ENCODE assay signal across 8 mouse cellular contexts in genomic region chr11:78179438-78179999, GRCm38 (mm10). TPM values are rescaled to one million over a fixed set of nuclear protein-coding genes. Genes with fewer than 3 reads are reported as not detected.
DNase-seq lines count a peak whose midpoint lies in the region; ATAC-seq and TF ChIP-seq lines count a peak whose summit lies in the region.

No protein-coding gene starts in this region.

- ATAC-seq in hindbrain, embryonic 11.5 days (ENCODE audit: low FRiP score), result no peak

- H3K36me3 ChIP-seq in heart, embryonic 10.5 days, result peaks cover 31% of the 10 kb centered on the region
- peaks cover 34% of the 10 kb centered on the region for H3K36me3 ChIP-seq in ES-E14 (ENCODE audit: control insufficient read depth, insufficient read depth, low read length, poor library complexity, severe bottlenecking)
- peaks cover 9% of the 10 kb centered on the region; the same call in 1 of the 2 replicates for H3K36me3 ChIP-seq in hindbrain, embryonic 11.5 days (ENCODE audit: control insufficient read depth, insufficient read depth, low read length)
- peaks cover 37% of the 10 kb centered on the region for H3K36me3 ChIP-seq in midbrain, embryonic 10.5 days

- H3K4me1 ChIP-seq in heart, embryonic 10.5 days, result peaks cover 59% of the 10 kb centered on the region
- H3K4me1 ChIP-seq in ES-E14 (ENCODE audit: control insufficient read depth in 2 of 2, insufficient read depth in 2 of 2, low read length in 2 of 2, poor library complexity in 1 of 2), result no peaks in the 10 kb centered on the region; a peak in 1 of 4 replicates
- peaks cover 22% of the 10 kb centered on the region for H3K4me1 ChIP-seq in hindbrain, embryonic 11.5 days (replicated peaks; ENCODE audit: control insufficient read depth, insufficient read depth, low read length)
- peaks cover 73% of the 10 kb centered on the region for H3K4me1 ChIP-seq in midbrain, embryonic 10.5 days

- peak overlapping the region; percentile 76 for H3K4me3 ChIP-seq in heart, embryonic 10.5 days
- H3K4me3 ChIP-seq in ES-E14 (ENCODE audit: insufficient read depth in 1 of 2, low read depth in 1 of 2, low read length in 2 of 2, poor library complexity in 1 of 2, severe bottlenecking in 1 of 2), result peak overlapping the region; percentile 88 to 90
- H3K4me3 ChIP-seq in hindbrain, embryonic 11.5 days (ENCODE audit: low read depth, low read length), result peak overlapping the region; percentile 53; the same call in 1 of the 2 replicates
- peak overlapping the region; percentile 73 for H3K4me3 ChIP-seq in midbrain, embryonic 10.5 days

- 25% methylated on average over 8 of the region's 8 CpGs for WGBS in heart, embryonic 10.5 days
- 33% methylated on average over 8 of the region's 8 CpGs for WGBS in hindbrain, embryonic 11.5 days
- 34% methylated on average over 8 of the region's 8 CpGs for whole genome bisulfite sequencing in midbrain, embryonic 10.5 days

- peak overlapping the region; percentile 91 for H3K4me2 ChIP-seq in hindbrain, embryonic 11.5 days (replicated peaks; ENCODE audit: low read depth, low read length)

- in situ Hi-C loops in ES-E14 (cut with MboI; ENCODE audit: low sequenced_read_pairs in 2 of 2, unreplicated experiment in 2 of 2), result no loop called here

- peak overlapping the region; percentile 99 for H3K9ac ChIP-seq in ES-E14 (ENCODE audit: insufficient read depth, low read depth, low read length, poor library complexity, severe bottlenecking)
- peak overlapping the region; percentile 68; the same call in 1 of the 2 replicates for H3K9ac ChIP-seq in hindbrain, embryonic 11.5 days (ENCODE audit: low read depth, low read length)

- H3K9me3 ChIP-seq in heart, embryonic 10.5 days, result no peaks in the 10 kb centered on the region
- no peaks in the 10 kb centered on the region for H3K9me3 ChIP-seq in ES-E14 (ENCODE audit: control insufficient read depth, insufficient read depth, low read depth, low read length)
- no peaks in the 10 kb centered on the region for H3K9me3 ChIP-seq in hindbrain, embryonic 11.5 days (ENCODE audit: control insufficient read depth, low read length)
- H3K9me3 ChIP-seq in midbrain, embryonic 10.5 days (replicated peaks), result no peaks in the 10 kb centered on the region

- H3K27me3 ChIP-seq in heart, embryonic 10.5 days (ENCODE audit: insufficient read depth, poor library complexity, severe bottlenecking), result no peaks in the 10 kb centered on the region
- H3K27me3 ChIP-seq in hindbrain, embryonic 11.5 days (ENCODE audit: control insufficient read depth, insufficient read depth, low read length), result no peaks in the 10 kb centered on the region
- H3K27me3 ChIP-seq in midbrain, embryonic 10.5 days (ENCODE audit: low read depth, poor library complexity, severe bottlenecking), result no peaks in the 10 kb centered on the region

- DNase-seq in heart, embryonic 10.5 days (ENCODE audit: low spot score), result no peak
- no peak for DNase-seq in heart, adult 11 months
- DNase-seq in ES-E14 (ENCODE audit: low read depth, low spot score), result no peak
- DNase-seq in hindbrain, embryonic 11.5 days (ENCODE audit: low spot score), result no peak
- no peak for DNase-seq in midbrain, embryonic 10.5 days (ENCODE audit: low spot score)
- no peak for DNase-seq in spleen, adult 18-20 months
- no peak for DNase-seq in layer of hippocampus, postnatal 14 days (ENCODE audit: low spot score in 2 of 2)
- no peak for DNase-seq in ovary, postnatal 14 days (ENCODE audit: low spot score)

- H3K27ac ChIP-seq in heart, embryonic 10.5 days, result peak overlapping the region; percentile 94
- peak overlapping the region; percentile 8; the same call in 1 of the 2 replicates for H3K27ac ChIP-seq in ES-E14 (ENCODE audit: insufficient read depth, low read depth, low read length, poor library complexity, severe bottlenecking)
- 0 out of 2 replicates have a peak overlapping the region, but pooled peaks have one; percentile 91 for H3K27ac ChIP-seq in hindbrain, embryonic 11.5 days (ENCODE audit: low read depth, low read length)
- H3K27ac ChIP-seq in midbrain, embryonic 10.5 days (replicated peaks), result peak overlapping the region; percentile 92

TF ChIP-seq in ES-E14, 5 proteins besides CTCF, POLR2A, EP300 and RAD21:
- TF ChIP-seq HCFC1 (IDR thresholded peaks at IDR 0.05; ENCODE audit: borderline replicate concordance, insufficient read depth, low read length) (no peak), ZNF384 (IDR thresholded peaks at IDR 0.05; ENCODE audit: low read depth, low read length) (no peak), MAFK (IDR thresholded peaks at IDR 0.05; ENCODE audit: insufficient read depth, low read depth, low read length) (no peak), ZC3H11A (IDR thresholded peaks at IDR 0.05; ENCODE audit: borderline replicate concordance, low read depth, low read length) (no peak), CHD2 (IDR thresholded peaks at IDR 0.05; ENCODE audit: low read depth, low read length) (peak; percentile 7; the same call in 1 of the 2 replicates)

RNA-seq across cellular contexts. Expression of gene Tlcd1, which starts 3.0 kb away (rescaled TPM):
- 16.9 and 18.7 TPM in 2 replicates for polyA plus RNA-seq in heart, embryonic 10.5 days (2016; fragmentation: Nextera tagmentation; extraction: Ambion mirVana)
- 75.6 and 78.6 TPM in 2 replicates for total RNA-seq in ES-E14 (2012; rRNA removed)
- polyA plus RNA-seq in hindbrain, embryonic 11.5 days (2014; fragmentation: Nextera tagmentation; extraction: Ambion mirVana), result 6.8 and 9.5 TPM in 2 replicates
- 8.8 and 11.1 TPM in 2 replicates for polyA plus RNA-seq in midbrain, embryonic 10.5 days (2016; fragmentation: Nextera tagmentation; extraction: Ambion mirVana)
- 10 to 100 TPM; 33.0 to 37.0 TPM for total RNA-seq in layer of hippocampus, postnatal 14 days (2021)

RNA-seq across cellular contexts. Expression of gene Nek8, which starts 3.0 kb away (rescaled TPM):
- polyA plus RNA-seq in heart, embryonic 10.5 days (2016; fragmentation: Nextera tagmentation; extraction: Ambion mirVana), result 15.3 and 16.5 TPM in 2 replicates
- 15.3 and 25.4 TPM in 2 replicates for total RNA-seq in ES-E14 (2012; rRNA removed)
- polyA plus RNA-seq in hindbrain, embryonic 11.5 days (2014; fragmentation: Nextera tagmentation; extraction: Ambion mirVana), result 5.2 and 7.0 TPM in 2 replicates
- polyA plus RNA-seq in midbrain, embryonic 10.5 days (2016; fragmentation: Nextera tagmentation; extraction: Ambion mirVana), result 10.7 and 11.1 TPM in 2 replicates
- 1 to 10 TPM; 4.2 to 4.7 TPM for total RNA-seq in layer of hippocampus, postnatal 14 days (2021)

RNA-seq across cellular contexts. Expression of gene Rpl23a, which starts 3.9 kb away (rescaled TPM):
- polyA plus RNA-seq in heart, embryonic 10.5 days (2016; fragmentation: Nextera tagmentation; extraction: Ambion mirVana), result 863 and 999 TPM in 2 replicates
- total RNA-seq in ES-E14 (2012; rRNA removed), result 2,611 and 2,664 TPM in 2 replicates
- 1,168 and 1,191 TPM in 2 replicates for polyA plus RNA-seq in hindbrain, embryonic 11.5 days (2014; fragmentation: Nextera tagmentation; extraction: Ambion mirVana)
- polyA plus RNA-seq in midbrain, embryonic 10.5 days (2016; fragmentation: Nextera tagmentation; extraction: Ambion mirVana), result 953 and 1,066 TPM in 2 replicates
- 100 to 1,000 TPM; 674 to 733 TPM for total RNA-seq in layer of hippocampus, postnatal 14 days (2021)

RNA-seq across cellular contexts. Expression of gene Rab34, which starts 8.7 kb away (rescaled TPM):
- polyA plus RNA-seq in heart, embryonic 10.5 days (2016; fragmentation: Nextera tagmentation; extraction: Ambion mirVana), result 63.2 and 88.1 TPM in 2 replicates
- total RNA-seq in ES-E14 (2012; rRNA removed), result 33.8 and 36.1 TPM in 2 replicates
- 57.7 and 69.3 TPM in 2 replicates for polyA plus RNA-seq in hindbrain, embryonic 11.5 days (2014; fragmentation: Nextera tagmentation; extraction: Ambion mirVana)
- 75.0 and 83.8 TPM in 2 replicates for polyA plus RNA-seq in midbrain, embryonic 10.5 days (2016; fragmentation: Nextera tagmentation; extraction: Ambion mirVana)
- 10 to 100 TPM; 34.1 to 40.0 TPM for total RNA-seq in layer of hippocampus, postnatal 14 days (2021)

RNA-seq across cellular contexts. Expression of gene Proca1, which starts 13.7 kb away (rescaled TPM):
- polyA plus RNA-seq in heart, embryonic 10.5 days (2016; fragmentation: Nextera tagmentation; extraction: Ambion mirVana), result 2.9 and 3.3 TPM in 2 replicates
- total RNA-seq in ES-E14 (2012; rRNA removed), result 0.80 and 1.1 TPM in 2 replicates
- polyA plus RNA-seq in hindbrain, embryonic 11.5 days (2014; fragmentation: Nextera tagmentation; extraction: Ambion mirVana), result 1.0 and 1.2 TPM in 2 replicates
- 0.96 and 1.6 TPM in 2 replicates for polyA plus RNA-seq in midbrain, embryonic 10.5 days (2016; fragmentation: Nextera tagmentation; extraction: Ambion mirVana)
- 1 to 10 TPM; 6.7 to 6.9 TPM for total RNA-seq in layer of hippocampus, postnatal 14 days (2021)

Comparison
In these comparisons a context has a peak if more than half of its experiments do, and no peak if none do; other contexts are left out.
1. H3K27ac ChIP-seq: peak in every context shown above with its lines; median percentile 94 in heart, embryonic 10.5 days; 92 in midbrain, embryonic 10.5 days; 91 in hindbrain, embryonic 11.5 days; 8 in ES-E14.